Mouse (Mus musculus) stomach, embryonic 14.5 days (tissue): ENCODE data around the gene Nckipsd. TPM values are rescaled to one million over a fixed set of nuclear protein-coding genes. Genes with fewer than 3 reads are reported as not detected.

Experiments
- ATAC-seq: fragments of 200-750 bp; cut with Nextera tagmentation; 2 replicates; pipeline ENCODE4 v1.8.0; 2017; ENCODE audit warnings: low read depth, moderate TSS enrichment; ENCODE audit not compliant: insufficient number of reproducible peaks, insufficient read depth, low FRiP score
- H3K27ac ChIP-seq: fragments of 300-500 bp; sonication (generic); 2 replicates; pipeline ENCODE4 v1.5.1; 2014; ENCODE audit warnings: mild to moderate bottlenecking, low read length, moderate library complexity, mixed read lengths
- H3K27me3 ChIP-seq: fragments of 300-500 bp; sonication (generic); 2 replicates; pipeline ENCODE4 v1.6.1; 2014; ENCODE audit warnings: low read length, control low read depth, mixed read lengths; ENCODE audit not compliant: control insufficient read depth, insufficient read depth
- H3K36me3 ChIP-seq: fragments of 300-500 bp; sonication (generic); 2 replicates; pipeline ENCODE4 v1.6.1; 2014; ENCODE audit warnings: mild to moderate bottlenecking, control low read depth, low read length, moderate library complexity, mixed read lengths; ENCODE audit not compliant: control insufficient read depth, insufficient read depth
- H3K4me1 ChIP-seq: fragments of 300-500 bp; sonication (generic); 2 replicates; pipeline ENCODE4 v1.6.1; 2014; ENCODE audit warnings: low read length, control low read depth, mixed read lengths; ENCODE audit not compliant: control insufficient read depth, insufficient read depth
- H3K4me2 ChIP-seq: fragments of 300-500 bp; sonication (generic); replicated peaks from 2 replicates; pipeline ENCODE4 v1.6.1; 2014; ENCODE audit warnings: low read depth, low read length, control low read depth
- H3K4me3 ChIP-seq: fragments of 300-500 bp; sonication (generic); 2 replicates; pipeline ENCODE4 v1.5.1; 2014; ENCODE audit warnings: low read depth, low read length, control low read depth
- H3K9ac ChIP-seq: fragments of 300-500 bp; sonication (generic); replicated peaks from 2 replicates; pipeline ENCODE4 v1.6.1; 2014; ENCODE audit warnings: low read depth, mild to moderate bottlenecking, control low read depth, low read length, moderate library complexity, mixed read lengths
- H3K9me3 ChIP-seq: fragments of 300-500 bp; sonication (generic); 2 replicates; pipeline ENCODE4 v1.6.1; 2016; ENCODE audit warnings: low read depth, low read length, control low read depth; ENCODE audit not compliant: control insufficient read depth
- WGBS: fragments of 180-500 bp; shearing (Covaris S2); extraction: QIAGEN DNeasy Blood & Tissue Kit; methylation state at CpG from one replicate; pipeline ENCODE4 v1.1.7; 2014; 5-methylcytosine and 5-hydroxymethylcytosine counted together
- polyA plus RNA-seq: library from polyadenylated mRNA; unstranded; fragments of >200 nt; fragmentation: Nextera tagmentation; extraction: Ambion mirVana; gene quantifications from 2 replicates; pipeline ENCODE4 v1.2.1, GENCODE M21; 2014

Gene Nckipsd
- polyA plus RNA-seq, 1 experiment from 2014 or later = 15.3 TPM

DNA sequence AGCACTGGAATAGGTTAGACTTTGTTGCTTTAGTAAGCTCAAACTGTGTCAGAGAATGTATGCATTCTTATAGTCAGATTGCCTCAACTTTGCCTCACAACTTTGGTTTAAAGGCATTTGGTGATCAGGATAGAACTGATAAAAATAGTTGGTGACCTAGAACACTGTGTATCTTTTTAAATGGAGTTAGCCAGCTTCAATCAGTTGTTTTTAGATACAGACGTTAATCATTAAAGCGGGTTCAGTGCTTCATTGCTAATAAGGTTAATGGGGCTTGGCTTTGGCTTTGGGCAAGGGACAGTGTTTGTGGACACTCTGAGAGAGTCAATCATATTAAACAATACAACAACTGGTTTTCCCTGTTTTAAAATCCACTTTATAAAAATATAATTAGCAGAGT lies 12.9 kb upstream of the Nckipsd start:
- no peak for ATAC-seq
- no peak overlapping the region for H3K4me3 ChIP-seq
- H3K4me2 ChIP-seq = peak overlapping the region; percentile 22
- peaks cover 18% of the 10 kb centered on the region; the same call in 1 of the 2 replicates for H3K4me1 ChIP-seq
- no peak overlapping the region for H3K27ac ChIP-seq
- H3K9ac ChIP-seq = no peak overlapping the region
- 61% methylated on average over 2 of the region's 2 CpGs for WGBS
- peaks cover 32% of the 10 kb centered on the region for H3K36me3 ChIP-seq
- H3K27me3 ChIP-seq = no peaks in the 10 kb centered on the region
- no peaks in the 10 kb centered on the region for H3K9me3 ChIP-seq

DNA sequence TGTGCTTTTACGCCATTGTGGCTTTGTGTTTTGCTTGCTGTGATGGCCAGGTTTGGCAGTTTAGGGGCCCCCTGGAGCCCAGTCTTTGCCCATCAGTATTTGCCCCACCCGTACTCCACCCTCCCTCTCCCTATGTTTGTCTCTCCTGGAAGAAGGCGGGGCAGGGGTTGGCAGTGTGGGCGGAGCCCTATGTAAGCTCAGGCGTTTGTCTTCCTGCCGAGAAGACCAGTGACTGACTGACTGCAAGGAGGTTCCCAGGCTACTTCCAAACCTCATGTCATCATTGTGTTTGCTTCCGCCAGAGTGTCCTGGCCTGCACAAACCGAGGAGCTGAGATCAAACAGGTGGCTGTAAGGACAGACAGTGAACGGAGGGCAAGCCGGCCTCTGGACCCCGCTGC lies 12.4 kb upstream of the Nckipsd start:
- H3K4me3 ChIP-seq = no peak overlapping the region
- H3K9me3 ChIP-seq = no peaks in the 10 kb centered on the region
- WGBS = 30% methylated on average over 11 of the region's 11 CpGs
- ATAC-seq = peak; percentile 85
- peaks cover 18% of the 10 kb centered on the region; the same call in 1 of the 2 replicates for H3K4me1 ChIP-seq
- H3K9ac ChIP-seq = no peak overlapping the region
- peaks cover 33% of the 10 kb centered on the region for H3K36me3 ChIP-seq
- H3K27ac ChIP-seq = no peak overlapping the region
- H3K27me3 ChIP-seq = no peaks in the 10 kb centered on the region
- peak overlapping the region; percentile 22 for H3K4me2 ChIP-seq

GRCm38 (mm10) chr9:108796351-108796981 lies 11.7 kb upstream of the Nckipsd start:
- peaks cover 38% of the 10 kb centered on the region for H3K36me3 ChIP-seq

DNA sequence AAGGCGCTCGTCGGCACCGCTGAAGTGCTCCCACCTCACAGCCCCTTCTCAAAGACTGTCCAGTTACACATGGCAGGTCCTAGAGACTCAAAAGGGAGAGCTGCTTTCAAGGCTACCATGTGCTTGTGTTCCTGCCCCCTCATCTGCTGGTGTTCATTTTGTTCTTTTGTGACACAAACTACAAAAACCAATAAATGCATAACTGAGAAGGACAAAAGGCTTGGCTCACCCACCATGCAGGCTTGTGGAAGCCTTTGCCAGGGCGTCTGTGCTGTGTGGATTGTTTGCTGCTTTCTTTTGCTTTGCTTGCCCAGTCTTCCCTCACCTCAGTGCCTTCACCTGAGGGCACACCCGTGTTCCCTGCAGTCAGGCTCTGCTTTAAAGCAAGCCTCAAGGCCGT lies 10.7 kb upstream of the Nckipsd start:
- WGBS = 90% methylated on average over 7 of the region's 7 CpGs
- no peak overlapping the region for H3K4me3 ChIP-seq
- H3K4me1 ChIP-seq = peaks cover 18% of the 10 kb centered on the region; the same call in 1 of the 2 replicates
- H3K36me3 ChIP-seq = peaks cover 45% of the 10 kb centered on the region
- H3K4me2 ChIP-seq = no peak overlapping the region
- no peak overlapping the region for H3K27ac ChIP-seq
- no peaks in the 10 kb centered on the region for H3K27me3 ChIP-seq
- no peak for ATAC-seq
- H3K9ac ChIP-seq = no peak overlapping the region
- no peaks in the 10 kb centered on the region for H3K9me3 ChIP-seq

More at GRCm38 (mm10) chr9:108796351-108796981, 11.7 kb upstream of the Nckipsd start:
- H3K4me2 ChIP-seq = no peak overlapping the region
- no peak for ATAC-seq
- no peaks in the 10 kb centered on the region for H3K9me3 ChIP-seq
- H3K27ac ChIP-seq = no peak overlapping the region
- H3K4me3 ChIP-seq = no peak overlapping the region
- no peaks in the 10 kb centered on the region for H3K27me3 ChIP-seq
- 74% methylated on average over 4 of the region's 4 CpGs for WGBS
- no peak overlapping the region for H3K9ac ChIP-seq
- peaks cover 18% of the 10 kb centered on the region; the same call in 1 of the 2 replicates for H3K4me1 ChIP-seq

DNA sequence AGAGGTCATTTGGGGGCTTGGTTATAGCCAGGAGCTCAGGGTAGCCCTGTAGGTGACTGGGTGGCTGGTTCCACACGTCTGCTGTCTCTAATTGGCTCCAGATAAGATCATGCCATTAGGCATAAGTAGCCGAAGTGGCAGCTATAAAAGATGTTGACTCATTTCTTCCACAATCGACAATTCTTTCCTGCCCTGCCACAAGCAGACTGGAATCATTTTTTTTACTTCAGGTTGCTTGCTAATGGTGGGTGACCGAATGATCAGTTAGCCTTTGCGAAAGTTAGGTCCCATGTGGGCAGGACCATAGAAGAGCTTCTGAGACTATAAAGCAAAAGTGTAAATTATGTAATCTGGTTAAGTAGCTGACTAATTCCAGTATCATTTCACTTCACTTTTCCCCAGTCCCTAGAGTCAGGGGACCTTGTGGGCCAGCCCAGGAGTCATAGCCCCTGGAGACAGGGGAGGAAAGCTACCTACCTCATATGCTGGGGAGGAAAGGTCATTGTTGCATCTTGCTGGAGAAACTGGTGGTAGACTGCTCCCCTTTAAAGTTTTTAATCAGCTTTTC lies 9.6 kb upstream of the Nckipsd start:
- no peak overlapping the region for H3K9ac ChIP-seq
- no peaks in the 10 kb centered on the region for H3K9me3 ChIP-seq
- 80% methylated on average over 5 of the region's 5 CpGs for WGBS
- H3K36me3 ChIP-seq = peaks cover 50% of the 10 kb centered on the region
- H3K27ac ChIP-seq = no peak overlapping the region
- ATAC-seq = no peak
- no peak overlapping the region for H3K4me3 ChIP-seq
- H3K4me1 ChIP-seq = peaks cover 18% of the 10 kb centered on the region; the same call in 1 of the 2 replicates
- H3K27me3 ChIP-seq = no peaks in the 10 kb centered on the region
- no peak overlapping the region for H3K4me2 ChIP-seq

- H3K9ac ChIP-seq = no peak overlapping the region
- H3K27me3 ChIP-seq = no peaks in the 10 kb centered on the region
- no peak overlapping the region for H3K4me2 ChIP-seq
- no peak overlapping the region for H3K27ac ChIP-seq
- whole genome bisulfite sequencing = 81% methylated on average over 3 of the region's 3 CpGs
- ATAC-seq = no peak
- no peaks in the 10 kb centered on the region for H3K9me3 ChIP-seq
- no peak overlapping the region for H3K4me3 ChIP-seq
- peaks cover 55% of the 10 kb centered on the region for H3K36me3 ChIP-seq
- H3K4me1 ChIP-seq = peaks cover 15% of the 10 kb centered on the region; the same call in 1 of the 2 replicates
Measured at GRCm38 (mm10) chr9:108799564-108799963, 8.6 kb upstream of the Nckipsd start.

- 82% methylated on average over 8 of the region's 8 CpGs for WGBS
- H3K27me3 ChIP-seq = no peaks in the 10 kb centered on the region
- no peak overlapping the region for H3K27ac ChIP-seq
- ATAC-seq = no peak
- no peak overlapping the region for H3K4me2 ChIP-seq
- no peak overlapping the region for H3K9ac ChIP-seq
- H3K4me1 ChIP-seq = peaks cover 16% of the 10 kb centered on the region; the same call in 1 of the 2 replicates
- peaks cover 38% of the 10 kb centered on the region for H3K36me3 ChIP-seq
- no peaks in the 10 kb centered on the region for H3K9me3 ChIP-seq
- H3K4me3 ChIP-seq = no peak overlapping the region
Measured at GRCm38 (mm10) chr9:108805768-108806167, 2.4 kb upstream of the Nckipsd start.

GRCm38 (mm10) chr9:108806379-108806778 lies 1.8 kb upstream of the Nckipsd start:
- no peak overlapping the region for H3K4me3 ChIP-seq
- peaks cover 16% of the 10 kb centered on the region; the same call in 1 of the 2 replicates for H3K4me1 ChIP-seq
- no peaks in the 10 kb centered on the region for H3K27me3 ChIP-seq
- H3K36me3 ChIP-seq = peaks cover 33% of the 10 kb centered on the region
- ATAC-seq = no peak
- no peak overlapping the region for H3K4me2 ChIP-seq
- H3K9ac ChIP-seq = no peak overlapping the region
- H3K9me3 ChIP-seq = no peaks in the 10 kb centered on the region
- H3K27ac ChIP-seq = no peak overlapping the region
